Mouse (Mus musculus) yolk sac, embryonic 10.5 days (tissue): ENCODE data around the gene Zbtb45.

ENCODE experiments used
- DNase-seq: peaks from one replicate; pipeline ENCODE4 v3.0.0-alpha.2; 2017; ENCODE audit warnings: low spot score

Zbtb45 gene

GRCm38 (mm10) chr7:13034148-13034977 lies 24.5 kb upstream of the Zbtb45 start, which contains the start of gene Chmp2a:
TSS of gene Chmp2a (minus strand) at chr7:13034807.
- DNase-seq: peak; percentile 97

GRCm38 (mm10) chr7:13033451-13034147 lies 23.8 kb upstream of the Zbtb45 start:
- DNase-seq: no peak

DNA sequence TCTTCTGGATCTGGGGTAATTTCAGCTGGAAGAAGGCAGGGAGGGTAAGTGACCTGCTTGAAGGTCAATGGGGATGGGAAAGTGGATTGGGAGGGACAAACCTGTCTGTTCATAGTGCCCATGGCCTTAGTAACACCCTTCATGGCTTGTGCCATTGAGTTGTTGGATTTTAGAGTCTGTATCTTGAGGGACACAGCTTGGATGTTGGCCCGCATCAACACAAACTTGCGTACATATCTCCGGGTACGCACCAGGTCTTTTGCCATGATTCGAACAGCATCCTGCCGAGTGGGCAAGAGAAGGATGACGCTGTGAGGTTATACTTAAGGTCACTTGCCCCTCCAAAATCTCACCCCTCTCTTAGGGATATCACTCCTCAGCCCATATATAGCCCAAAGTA lies 22.7 kb upstream of the Zbtb45 start:
- no peak for DNase-seq

DNA sequence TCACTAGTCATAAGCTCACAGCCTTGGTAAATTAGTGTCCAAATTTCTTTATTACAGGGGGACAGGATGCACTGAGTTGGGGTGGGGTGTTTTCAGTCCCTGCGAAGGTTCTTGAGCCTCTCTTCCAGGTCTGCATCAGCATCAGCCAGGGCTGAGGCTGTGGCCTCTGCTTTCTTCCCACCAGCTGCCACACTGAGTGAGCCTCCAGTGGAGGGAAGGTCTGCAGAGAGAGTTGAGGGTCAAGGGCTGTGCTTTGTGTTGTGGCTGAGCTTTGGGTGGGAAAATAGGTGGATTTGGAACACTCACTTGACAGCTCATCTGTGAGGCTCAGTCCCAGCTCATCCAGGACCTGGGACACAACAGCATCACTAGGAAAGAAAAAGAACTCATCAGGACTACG lies 22.1 kb upstream of the Zbtb45 start:
- no peak for DNase-seq

- DNase-seq: no peak
Measured at GRCm38 (mm10) chr7:13031069-13031468, 21.2 kb upstream of the Zbtb45 start.

- no peak for DNase-seq
Measured at GRCm38 (mm10) chr7:13028986-13029385, 19.2 kb upstream of the Zbtb45 start.

GRCm38 (mm10) chr7:13025511-13026112 lies 15.8 kb upstream of the Zbtb45 start:
- peak; percentile 1 for DNase-seq

DNA sequence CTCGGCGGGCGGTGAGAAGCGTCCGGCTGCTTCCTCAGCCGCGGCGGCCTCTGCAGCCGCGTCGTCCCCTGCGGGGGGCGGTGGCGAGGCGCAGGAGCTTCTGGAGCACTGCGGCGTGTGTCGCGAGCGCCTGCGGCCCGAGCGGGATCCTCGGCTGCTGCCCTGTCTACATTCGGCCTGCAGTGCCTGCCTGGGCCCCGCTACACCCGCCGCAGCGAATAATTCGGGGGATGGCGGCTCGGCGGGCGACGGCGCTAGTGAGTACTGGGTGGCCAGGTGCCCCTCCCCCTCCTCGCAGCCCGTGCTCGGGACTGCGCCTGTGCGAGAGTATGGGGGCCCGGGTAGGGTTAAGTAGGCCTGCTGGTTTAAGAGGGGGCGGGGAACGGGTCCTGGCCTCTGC lies 15.0 kb upstream of the Zbtb45 start:
- peak; percentile 83 for DNase-seq

GRCm38 (mm10) chr7:13023928-13024731 lies 14.3 kb upstream of the Zbtb45 start:
- peak; percentile 96 for DNase-seq

DNA sequence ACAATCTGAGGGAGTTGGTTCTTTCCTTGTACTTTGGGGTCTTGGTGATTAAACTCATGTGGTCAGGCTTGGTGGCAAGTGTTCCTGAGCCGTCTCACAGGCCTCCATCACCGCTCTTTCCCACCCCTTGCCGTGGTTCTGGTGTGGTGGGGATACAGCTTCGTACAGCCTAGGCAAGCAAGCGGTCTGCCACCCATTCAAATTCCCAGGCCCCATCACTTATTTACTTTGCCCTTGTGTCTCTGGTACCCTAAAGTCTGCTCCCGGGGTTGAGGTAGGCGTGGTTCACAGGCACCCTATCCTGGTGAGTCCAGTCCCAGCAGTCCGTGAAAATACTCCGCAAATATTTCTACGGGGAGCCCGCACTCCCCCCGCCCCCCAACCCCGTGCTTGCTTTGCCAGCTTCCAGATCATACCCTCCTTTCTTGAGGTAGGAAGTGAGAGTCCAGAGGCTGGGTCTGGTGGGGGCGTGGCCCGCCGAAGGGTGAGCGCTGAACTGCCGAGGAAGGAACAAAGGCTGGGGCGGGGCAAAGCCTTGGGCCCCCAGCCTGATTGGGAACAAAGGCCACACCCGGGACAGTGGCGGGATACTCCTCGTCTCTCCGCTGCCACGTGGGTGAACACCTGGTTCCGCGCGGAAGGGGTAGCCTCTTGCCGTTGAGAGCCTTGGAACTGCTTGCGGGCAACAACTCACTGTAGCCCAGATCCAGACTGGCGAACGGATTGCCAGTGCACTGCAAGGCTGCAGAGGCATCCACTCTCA lies 13.1 kb upstream of the Zbtb45 start:
- DNase-seq: peak; percentile 86

DNA sequence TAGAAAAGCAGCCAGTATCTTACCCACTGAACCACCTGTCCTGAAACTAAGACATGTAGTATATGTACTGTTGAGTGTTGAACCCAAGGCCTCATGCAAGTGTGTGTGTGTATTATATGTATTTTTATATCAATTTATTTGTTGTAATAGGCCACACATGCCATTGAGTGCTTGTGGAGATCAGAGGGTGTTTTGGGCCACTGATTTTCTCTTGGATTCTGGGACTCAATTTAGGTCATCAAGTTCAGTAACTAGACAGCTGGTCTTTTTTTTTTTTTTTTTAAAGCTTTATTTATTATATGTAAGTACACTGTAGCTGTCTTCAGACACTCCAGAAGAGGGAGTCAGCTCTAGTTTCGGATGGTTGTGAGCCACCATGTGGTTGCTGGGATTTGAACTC lies 5.4 kb upstream of the Zbtb45 start:
- DNase-seq: no peak

DNA sequence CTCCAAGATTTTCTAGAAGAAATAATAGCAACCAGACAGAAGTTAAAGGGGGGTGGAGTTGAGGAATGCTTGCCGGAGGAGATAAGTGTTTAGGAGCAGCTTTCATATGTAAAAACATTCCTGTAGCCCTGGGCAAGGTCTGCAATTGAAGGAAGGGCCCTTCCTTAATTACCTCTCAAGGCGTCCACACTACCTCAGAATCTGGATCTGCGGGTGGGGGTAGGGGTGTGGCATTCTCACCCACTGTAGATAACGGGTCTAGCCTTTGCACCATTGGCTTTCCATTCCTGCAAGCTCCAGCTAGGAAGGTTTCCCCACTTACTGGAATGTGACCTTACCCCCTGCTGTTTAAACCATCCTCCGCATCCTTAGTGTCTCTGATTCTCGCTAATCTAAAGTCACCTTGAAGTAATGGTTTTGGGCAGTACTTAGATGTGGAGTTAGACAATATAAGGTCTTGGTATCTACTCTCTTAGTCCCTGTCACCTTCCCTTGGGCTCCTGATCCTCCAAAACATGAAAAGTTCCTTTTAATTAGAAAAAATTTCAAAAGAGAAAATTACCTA lies 4.5 kb upstream of the Zbtb45 start:
- no peak for DNase-seq

GRCm38 (mm10) chr7:13013671-13014070 lies 3.8 kb upstream of the Zbtb45 start:
- DNase-seq: no peak

DNA sequence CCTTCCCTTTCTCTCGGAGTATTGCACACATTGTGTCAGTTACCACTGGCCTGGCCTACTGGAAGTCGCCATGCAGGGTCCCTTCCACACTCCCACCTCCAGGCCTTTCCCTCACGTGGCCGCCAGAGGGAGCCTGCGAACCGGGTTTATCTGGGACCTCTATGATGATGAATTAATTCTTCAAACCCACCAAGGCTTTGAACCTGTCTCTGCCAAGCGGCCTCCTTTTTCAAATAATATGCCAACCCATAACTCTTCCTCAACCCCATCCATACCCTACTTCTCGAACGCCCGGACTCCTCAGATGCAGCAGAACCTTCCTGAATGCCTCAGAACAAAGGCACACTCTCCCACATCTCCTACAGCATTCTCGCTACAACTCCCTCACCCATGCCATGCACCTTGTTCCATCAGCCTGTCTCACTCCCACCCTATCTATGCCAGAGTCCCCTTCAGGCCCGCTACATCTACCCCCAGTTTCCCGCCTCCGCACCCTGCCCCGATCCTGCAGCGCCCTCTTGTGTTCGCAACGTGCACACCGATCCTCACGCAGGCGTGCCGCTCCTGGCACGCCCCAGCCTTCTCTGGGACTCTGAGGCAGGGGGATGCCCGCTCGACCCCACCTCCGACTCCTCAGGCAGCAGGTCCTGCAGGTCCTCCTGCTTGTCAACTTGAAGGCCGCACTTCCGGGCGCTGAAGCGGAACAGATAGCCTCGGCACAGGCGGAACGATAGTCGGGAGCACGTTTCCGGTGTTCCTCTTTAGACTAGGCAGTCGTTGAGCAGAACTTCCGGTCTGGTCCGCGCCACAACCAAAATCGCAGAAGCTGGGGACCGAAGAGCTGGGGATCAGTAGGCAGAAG lies 460 bp downstream of the Zbtb45 start:
- peak; percentile 96 for DNase-seq

DNA sequence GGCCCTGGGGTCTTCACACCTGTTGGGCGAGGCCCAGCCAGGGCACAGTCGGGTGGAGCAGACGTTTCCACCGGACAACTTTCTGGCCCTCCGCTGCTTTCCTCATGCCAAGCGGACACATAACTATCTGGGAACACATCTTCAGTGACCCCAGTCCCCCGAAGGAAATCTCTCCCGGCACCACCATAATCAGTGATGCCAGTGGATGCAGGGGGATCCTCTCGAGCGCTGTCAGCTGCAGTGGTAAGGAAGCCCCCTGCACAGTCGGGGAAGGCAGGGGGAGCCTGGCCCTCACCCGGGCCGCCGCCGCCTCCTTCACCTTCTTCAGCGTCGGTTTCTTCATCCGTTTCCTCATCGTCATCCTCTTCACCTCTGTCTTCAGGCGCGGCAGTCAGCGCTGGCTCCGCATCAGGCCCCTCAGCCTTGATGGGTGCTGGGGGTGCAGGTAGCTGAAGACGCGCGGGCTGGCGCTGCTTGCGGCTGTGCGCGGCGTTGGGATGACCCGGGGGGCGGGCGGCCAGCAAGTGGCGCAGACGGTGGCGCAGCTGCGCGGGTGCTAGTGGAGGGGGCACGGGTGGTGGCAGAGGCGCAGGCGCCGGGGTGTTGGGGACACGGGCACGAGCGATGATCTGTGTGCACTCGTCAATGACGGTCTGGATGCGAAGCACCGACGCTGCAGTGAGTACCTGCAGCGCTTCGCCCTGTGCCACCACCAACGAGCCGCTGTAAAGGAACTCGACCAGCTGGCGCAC lies 2.3 kb downstream of the Zbtb45 start:
- no peak for DNase-seq

GRCm38 (mm10) chr7:13006531-13006930 lies 3.3 kb downstream of the Zbtb45 start:
- DNase-seq: no peak

GRCm38 (mm10) chr7:13006011-13006410 lies 3.8 kb downstream of the Zbtb45 start:
- no peak for DNase-seq

DNA sequence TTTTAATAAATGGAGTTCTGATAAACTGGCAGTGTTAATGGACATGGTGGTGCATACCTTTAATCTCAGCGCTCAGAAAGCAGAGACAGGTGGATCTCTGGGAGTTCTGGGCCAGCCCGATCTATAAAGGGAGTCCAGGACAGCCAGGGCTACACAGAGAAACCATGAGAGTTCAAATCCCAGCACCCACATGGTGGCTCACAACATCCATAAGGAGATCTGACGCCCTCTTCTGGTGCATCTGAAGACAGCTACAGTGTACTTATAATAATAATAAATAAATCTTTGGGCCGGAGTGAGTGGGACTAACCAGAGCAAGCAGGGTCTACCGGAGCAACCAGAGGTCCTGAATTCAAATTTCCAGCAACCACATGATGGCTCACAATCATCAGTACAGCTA lies 6.5 kb downstream of the Zbtb45 start:
- no peak for DNase-seq

- DNase-seq: no peak
Measured at GRCm38 (mm10) chr7:13001584-13001983, 8.2 kb downstream of the Zbtb45 start.
